Comparison of ENCODE assay signal across 10 mouse cellular contexts in the genomic region with DNA sequence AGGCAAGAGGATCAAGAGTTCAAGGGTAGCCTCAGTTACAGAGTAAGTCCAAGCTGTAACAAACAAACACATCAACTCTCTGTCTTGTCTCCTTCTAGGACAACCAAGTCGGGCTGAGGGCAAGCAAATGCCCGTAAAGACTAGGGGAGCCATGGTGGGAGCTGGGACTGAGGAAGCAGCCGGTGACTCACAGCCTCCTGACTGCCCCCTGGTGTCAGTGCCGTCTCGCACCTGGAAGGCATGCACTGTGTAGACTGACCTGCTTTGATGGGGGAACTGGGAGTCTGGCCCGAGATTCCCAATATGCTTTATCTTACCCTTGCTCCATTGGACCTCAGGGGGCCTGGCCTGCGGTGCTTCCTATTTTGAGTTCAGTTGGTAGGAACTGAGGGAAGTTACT. TPM values are rescaled to one million over a fixed set of nuclear protein-coding genes. Genes with fewer than 3 reads are reported as not detected.
DNase-seq lines count a peak whose midpoint lies in the region; TF ChIP-seq lines count a peak whose summit lies in the region.
"Had no signal": no experiment of that assay in that cellular context is flagged by ENCODE, and none has a peak within 500 bp of the region (broad histone marks: within the 10 kb centered on the region; RNA-seq: fewer than 3 reads in every experiment).

No protein-coding gene starts in this region.

- H3K4me1 ChIP-seq in cortical plate, adult 2 months (ENCODE audit: control insufficient read depth, insufficient read depth, low read length): peaks cover 9% of the 10 kb centered on the region

- no peak overlapping the region for H3K4me3 ChIP-seq in cortical plate, adult 2 months (ENCODE audit: insufficient read depth, low read length)
- H3K4me3 ChIP-seq: embryonic facial prominence, embryonic 12.5 days; lung, embryonic 15.5 days had no signal

- peak; percentile 65 for DNase-seq in heart, postnatal 4 days
- DNase-seq in heart, adult 8-10 months (ENCODE audit: low spot score): no peak
- peak; percentile 77 for DNase-seq in ES-CJ7 (ENCODE audit: low read depth, low spot score)
- peak; percentile 81 to 82 for DNase-seq in kidney, postnatal 4 days
- DNase-seq in thymus, postnatal 0 days (ENCODE audit: low spot score): peak; percentile 58
- no peak for DNase-seq in left cerebral cortex, postnatal 25 days (ENCODE audit: low spot score in 2 of 2)
- no peak for DNase-seq in frontal cortex, postnatal 25 days (ENCODE audit: low spot score in 2 of 2)

- peak; percentile 36 for TF ChIP-seq CTCF in cortical plate, adult 2 months (IDR thresholded peaks at IDR 0.05; ENCODE audit: extremely low read depth, insufficient read depth, low read length)

- TF ChIP-seq POLR2A in cortical plate, adult 2 months (IDR thresholded peaks at IDR 0.05; ENCODE audit: extremely low read depth, insufficient read depth, low read length): no peak

- no peak overlapping the region for H3K27ac ChIP-seq in cortical plate, adult 2 months (ENCODE audit: insufficient read depth, low read length)
- H3K27ac ChIP-seq: embryonic facial prominence, embryonic 12.5 days had no signal

- intact Hi-C loops in left cerebral cortex, postnatal 25 days (cut with DNase I): no loop called here

RNA-seq across cellular contexts. Expression of gene Actl11, which starts 5.2 kb away (rescaled TPM):
- total RNA-seq in heart, postnatal 4 days (2021): not detected
- not detected for total RNA-seq in heart, adult 8-10 months (2022)
- not detected in 2 replicates for polyA plus RNA-seq in cortical plate, adult 2 months (2012; rRNA removed)
- not detected in 2 replicates for polyA plus RNA-seq in thymus, postnatal 0 days (2015; fragmentation: Nextera tagmentation; extraction: Ambion mirVana)
- total RNA-seq in left cerebral cortex, postnatal 25 days (2021): not detected
- polyA plus RNA-seq: embryonic facial prominence, embryonic 12.5 days; lung, embryonic 15.5 days had no signal

RNA-seq across cellular contexts. Expression of gene Camkv, which starts 12.5 kb away (rescaled TPM):
- total RNA-seq in heart, postnatal 4 days (2021): not detected
- under 1 TPM in 2 of 4 experiments, not detected in 2; 0.16 to 0.66 TPM for total RNA-seq in heart, adult 8-10 months (2022)
- 459 and 489 TPM in 2 replicates for polyA plus RNA-seq in cortical plate, adult 2 months (2012; rRNA removed)
- 12.1 and 12.9 TPM in 2 replicates for polyA plus RNA-seq in thymus, postnatal 0 days (2015; fragmentation: Nextera tagmentation; extraction: Ambion mirVana)
- total RNA-seq in left cerebral cortex, postnatal 25 days (2021): 100 to 1,000 TPM; 352 to 354 TPM

RNA-seq across cellular contexts. Expression of gene Mst1r, which starts 16.3 kb away (rescaled TPM):
- total RNA-seq in heart, postnatal 4 days (2021): 1 to 10 TPM; 2.9 to 3.1 TPM
- total RNA-seq in heart, adult 8-10 months (2022): 1 to 10 TPM; 1.3 to 3.7 (median 2.1) TPM
- polyA plus RNA-seq in cortical plate, adult 2 months (2012; rRNA removed): 2.0 and 2.4 TPM in 2 replicates
- polyA plus RNA-seq in thymus, postnatal 0 days (2015; fragmentation: Nextera tagmentation; extraction: Ambion mirVana): 1.6 and 2.4 TPM in 2 replicates
- 1 to 10 TPM in 1 of 2 experiments, under 1 TPM in 1; 0.69 to 1.3 TPM for total RNA-seq in left cerebral cortex, postnatal 25 days (2021)

RNA-seq across cellular contexts. Expression of gene Traip, which starts 26.9 kb away (rescaled TPM):
- 10 to 100 TPM in 1 of 2 experiments, 1 to 10 TPM in 1; 7.4 to 10.5 TPM for total RNA-seq in heart, postnatal 4 days (2021)
- total RNA-seq in heart, adult 8-10 months (2022): 1 to 10 TPM in 1 of 4 experiments, under 1 TPM in 3; 0.33 to 1.6 (median 0.80) TPM
- polyA plus RNA-seq in cortical plate, adult 2 months (2012; rRNA removed): 11.1 and 15.7 TPM in 2 replicates
- polyA plus RNA-seq in thymus, postnatal 0 days (2015; fragmentation: Nextera tagmentation; extraction: Ambion mirVana): 23.1 and 27.2 TPM in 2 replicates
- 10 to 100 TPM in 1 of 2 experiments, 1 to 10 TPM in 1; 9.5 to 14.9 TPM for total RNA-seq in left cerebral cortex, postnatal 25 days (2021)

RNA-seq across cellular contexts. Expression of gene Mon1a, which starts 35.1 kb away (rescaled TPM):
- 1 to 10 TPM; 6.1 TPM for total RNA-seq in heart, postnatal 4 days (2021)
- 10 to 100 TPM; 10.8 to 12.2 (median 11.9) TPM for total RNA-seq in heart, adult 8-10 months (2022)
- 29.4 and 31.2 TPM in 2 replicates for polyA plus RNA-seq in cortical plate, adult 2 months (2012; rRNA removed)
- 17.2 and 17.9 TPM in 2 replicates for polyA plus RNA-seq in thymus, postnatal 0 days (2015; fragmentation: Nextera tagmentation; extraction: Ambion mirVana)
- 10 to 100 TPM; 22.2 to 25.4 TPM for total RNA-seq in left cerebral cortex, postnatal 25 days (2021)

Comparison
In these comparisons a context has a peak if more than half of its experiments do, and no peak if none do; other contexts are left out.
1. DNase-seq: peak in heart, postnatal 4 days (single experiment), ES-CJ7 (single experiment), kidney, postnatal 4 days (2 of 2) and thymus, postnatal 0 days (single experiment); none in heart, adult 8-10 months (single experiment), left cerebral cortex, postnatal 25 days (0 of 2) and frontal cortex, postnatal 25 days (0 of 2).
2. RNA of gene Camkv, which starts 12.5 kb away (total RNA-seq): 352 to 354 TPM in left cerebral cortex, postnatal 25 days; 0.16 to 0.66 TPM in heart, adult 8-10 months and not detected in heart, postnatal 4 days; every median in the first group is over 100 times any median in the second.